Mouse (Mus musculus): ENCODE data around the gene Btbd35f20. TPM values are rescaled to one million over a fixed set of nuclear protein-coding genes. Genes with fewer than 3 reads are reported as not detected.
"Not testable (repeated sequence)": the region's sequence is repeated elsewhere in the genome, so short reads cannot be mapped to it uniquely, and the experiment has no call there.

The Btbd35f20 gene
- polyA plus RNA-seq (2012; fragmentation: generic; extraction: Trizol), result not detected

DNA sequence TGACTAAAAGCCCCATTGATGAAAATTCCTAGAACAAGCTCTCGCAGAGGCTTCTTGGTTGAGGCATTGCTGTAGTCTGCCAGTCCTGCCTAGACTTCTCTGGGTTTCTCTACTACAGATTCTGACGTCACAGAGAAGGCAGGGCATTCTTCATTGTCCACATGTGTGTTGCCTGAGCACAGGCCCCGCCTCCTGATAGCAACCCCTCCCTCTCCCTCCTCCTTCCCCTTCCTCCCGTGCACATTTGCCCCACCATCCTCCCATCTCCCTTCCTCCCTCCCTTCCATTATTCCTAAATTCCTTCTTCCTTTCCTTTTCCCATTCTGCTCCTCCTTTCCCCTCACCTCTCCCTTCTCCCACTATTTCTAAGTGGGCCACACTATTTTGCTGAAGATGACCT, at the start of gene Btbd35f20:
TSS of gene Btbd35f20 (minus strand) at position 101 of the 400 bp plus-strand sequence.
- not testable (repeated sequence) for H3K27me3 ChIP-seq (ENCODE audit: control insufficient read depth, insufficient read depth, insufficient read length); H3K4me2 ChIP-seq (ENCODE audit: low read depth); H3K36me3 ChIP-seq (ENCODE audit: control insufficient read depth, insufficient read depth); H3K4me3 ChIP-seq; H3K79me2 ChIP-seq (ENCODE audit: control insufficient read depth, insufficient read depth); H3ac ChIP-seq (ENCODE audit: control insufficient read depth, insufficient read length)

Other genes starting within 250 kb of the Btbd35f20 start
- gene Btbd35f28, start 94.7 kb downstream of the Btbd35f20 start, polyA plus RNA-seq (2012; fragmentation: generic; extraction: Trizol), result not detected
- gene Btbd35f17, start 79.4 kb upstream of the Btbd35f20 start, polyA plus RNA-seq (2012; fragmentation: generic; extraction: Trizol), result not detected

All from myocyte (in vitro differentiated cells).